Mouse (Mus musculus): Measurements from ENCODE around the gene Smarca4. TPM values are rescaled to one million over a fixed set of nuclear protein-coding genes. Genes with fewer than 3 reads are reported as not detected.
A peak's percentile ranks its signal among the peaks of the same experiment; 100 is the strongest.

Gene Smarca4
- polyA plus RNA-seq, 1 experiment from 2014 or later = 76.0 TPM

DNA sequence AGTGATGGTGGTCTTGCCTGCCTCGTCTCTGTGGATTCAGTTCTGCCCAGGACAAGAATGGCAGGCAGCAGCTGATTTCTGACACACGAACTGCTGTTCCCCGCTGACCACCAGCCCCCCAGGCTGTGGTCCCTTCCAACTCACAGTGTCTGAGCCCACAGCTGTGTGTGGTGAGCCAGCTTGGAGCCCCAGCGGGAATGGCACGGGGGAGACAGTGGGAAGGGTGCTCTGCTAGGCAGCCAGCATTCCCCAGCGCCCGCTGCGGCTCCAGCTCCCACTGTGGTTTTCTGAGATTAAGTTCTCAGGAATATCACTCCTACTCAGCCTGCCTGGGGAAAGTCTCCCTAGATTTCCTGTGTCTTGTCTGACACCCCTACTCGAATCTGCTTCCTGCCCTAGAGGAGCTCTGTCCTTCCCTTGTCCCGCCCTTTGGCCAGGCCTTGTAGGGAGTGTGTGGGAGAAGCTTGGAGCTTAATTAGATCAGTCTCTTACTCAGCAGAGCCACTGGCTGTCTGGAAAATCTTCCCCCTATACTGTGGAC, 136.4 kb downstream of the Smarca4 start:
- Histone ChIP-seq H3K9ac (0 out of 2 replicates have a peak overlapping the region, but pooled peaks have one; percentile 38), H3K27ac (ENCODE audit: poor library complexity, severe bottlenecking) (peak overlapping the region; percentile 81), H3K4me3 (no peak overlapping the region), H3K4me1 (replicated peaks) (peaks cover 62% of the 10 kb centered on the region), H3K27me3 (replicated peaks) (no peaks in the 10 kb centered on the region), H3K4me2 (no peak overlapping the region), H3K9me3 (replicated peaks) (no peaks in the 10 kb centered on the region), H3K36me3 (peaks cover 38% of the 10 kb centered on the region)
- ATAC-seq (ENCODE audit: insufficient number of reproducible peaks, low FRiP score) = peak; percentile 4; the same call in 1 of the 2 replicates
- 24% methylated on average over 10 of the region's 10 CpGs for WGBS

MicroRNA genes within 50 kb of the gene (microRNA counts, 519-probe panel; counts per million panel counts)
- microRNA mmu-miR-1946b = not detected

Small RNA genes lying within 50 kb of the gene (microRNA-seq; reads per million reads assigned to microRNA genes)
- not detected for gene Mir1946b

Other genes starting within 250 kb of the Smarca4 start
- 139 and 142 TPM in 2 replicates for gene Ilf3, start 248.3 kb upstream of the Smarca4 start, polyA plus RNA-seq (2016; fragmentation: Nextera tagmentation; extraction: Ambion mirVana)
- gene Qtrt1, start 204.3 kb upstream of the Smarca4 start, polyA plus RNA-seq (2016; fragmentation: Nextera tagmentation; extraction: Ambion mirVana) = 23.0 and 25.4 TPM in 2 replicates
- gene Dnm2, start 191.3 kb upstream of the Smarca4 start, polyA plus RNA-seq (2016; fragmentation: Nextera tagmentation; extraction: Ambion mirVana) = 83.8 and 87.2 TPM in 2 replicates
- gene Tmed1, start 105.9 kb upstream of the Smarca4 start, polyA plus RNA-seq (2016; fragmentation: Nextera tagmentation; extraction: Ambion mirVana) = 89.4 and 92.3 TPM in 2 replicates
- gene AB124611, start 90.0 kb upstream of the Smarca4 start, polyA plus RNA-seq (2016; fragmentation: Nextera tagmentation; extraction: Ambion mirVana) = 1.4 and 1.6 TPM in 2 replicates
- gene Carm1, start 69.3 kb upstream of the Smarca4 start, polyA plus RNA-seq (2016; fragmentation: Nextera tagmentation; extraction: Ambion mirVana) = 49.9 and 53.8 TPM in 2 replicates
- 33.6 and 34.5 TPM in 2 replicates for gene Timm29, start 23.4 kb upstream of the Smarca4 start, polyA plus RNA-seq (2016; fragmentation: Nextera tagmentation; extraction: Ambion mirVana)
- 12.9 and 14.8 TPM in 2 replicates for gene Yipf2, start 23.3 kb upstream of the Smarca4 start, polyA plus RNA-seq (2016; fragmentation: Nextera tagmentation; extraction: Ambion mirVana)
- 26.0 and 30.8 TPM in 2 replicates for gene Ldlr, start 107.3 kb downstream of the Smarca4 start, polyA plus RNA-seq (2016; fragmentation: Nextera tagmentation; extraction: Ambion mirVana)
- 84.5 and 86.8 TPM in 2 replicates for gene Spc24, start 144.1 kb downstream of the Smarca4 start, polyA plus RNA-seq (2016; fragmentation: Nextera tagmentation; extraction: Ambion mirVana)
- 18.9 and 19.9 TPM in 2 replicates for gene Kank2, start 182.6 kb downstream of the Smarca4 start, polyA plus RNA-seq (2016; fragmentation: Nextera tagmentation; extraction: Ambion mirVana)
- 1.7 and 1.9 TPM in 2 replicates for gene Angptl8, start 219.3 kb downstream of the Smarca4 start, polyA plus RNA-seq (2016; fragmentation: Nextera tagmentation; extraction: Ambion mirVana)
- 52.3 and 59.0 TPM in 2 replicates for gene Dock6, start 236.5 kb downstream of the Smarca4 start, polyA plus RNA-seq (2016; fragmentation: Nextera tagmentation; extraction: Ambion mirVana)